Mouse (Mus musculus): ENCODE results near the gene Cdh8.

- TF ChIP-seq CTCF (IDR thresholded peaks at IDR 0.05; ENCODE audit: borderline replicate concordance, insufficient read depth, low read depth, low read length) (no peak), POLR2A (IDR thresholded peaks at IDR 0.05; ENCODE audit: borderline replicate concordance, insufficient read depth, low read length) (no peak)
Measured at GRCm38 (mm10) chr8:99348618-99349017, 67.7 kb downstream of the Cdh8 start.
